Mouse (Mus musculus): ENCODE measurements around the gene Rab5c. TPM values are rescaled to one million over a fixed set of nuclear protein-coding genes. Genes with fewer than 3 reads are reported as not detected.

The Rab5c gene
- polyA plus RNA-seq, 2 experiments = 73.2 to 188 TPM

GRCm38 (mm10) chr11:100737105-100737733, 796 bp downstream of the Rab5c start:
- DNase-seq (ENCODE audit: low spot score) = no peak
- Histone ChIP-seq H3K36me3 (ENCODE audit: control insufficient read depth, insufficient read depth, low read length) (peaks cover 8% of the 10 kb centered on the region), H3K27ac (replicated peaks; ENCODE audit: low read depth, low read length) (no peak overlapping the region; the same call in 1 of the 2 replicates), H3K27me3 (ENCODE audit: control insufficient read depth, insufficient read depth, low read length) (no peaks in the 10 kb centered on the region), H3K4me2 (replicated peaks; ENCODE audit: low read depth, low read length, severe bottlenecking) (peak overlapping the region; percentile 82), H3K9ac (ENCODE audit: low read depth, low read length, severe bottlenecking) (peak overlapping the region; percentile 93), H3K9me3 (ENCODE audit: control insufficient read depth, low read length) (no peaks in the 10 kb centered on the region), H3K4me3 (replicated peaks; ENCODE audit: low read length) (peak overlapping the region; percentile 95), H3K4me1 (ENCODE audit: control insufficient read depth, insufficient read depth, low read length) (peaks cover 7% of the 10 kb centered on the region; the same call in 1 of the 2 replicates)
- 4% methylated on average over 13 of the region's 13 CpGs for WGBS
- ATAC-seq (ENCODE audit: low FRiP score, low read depth) = no peak
- no peak for TF ChIP-seq POLR2A (IDR thresholded peaks at IDR 0.05; ENCODE audit: borderline replicate concordance, extremely low read depth, insufficient read depth, insufficient read length)

- H3K27me3 ChIP-seq (ENCODE audit: control insufficient read depth, insufficient read depth, low read length) = no peaks in the 10 kb centered on the region
Measured at GRCm38 (mm10) chr11:100736746-100737080, 1.3 kb downstream of the Rab5c start.

GRCm38 (mm10) chr11:100735954-100736745, 1.9 kb downstream of the Rab5c start:
- no peaks in the 10 kb centered on the region for H3K9me3 ChIP-seq (ENCODE audit: control insufficient read depth, low read length)
- H3K4me1 ChIP-seq (ENCODE audit: control insufficient read depth, insufficient read depth, low read length) = peaks cover 7% of the 10 kb centered on the region; the same call in 1 of the 2 replicates
- 78% methylated on average over 14 of the region's 14 CpGs for WGBS
- no peaks in the 10 kb centered on the region for H3K27me3 ChIP-seq (ENCODE audit: control insufficient read depth, insufficient read depth, low read length)
- ATAC-seq (ENCODE audit: low FRiP score, low read depth) = no peak
- peak overlapping the region; percentile 16; the same call in 1 of the 2 replicates for H3K9ac ChIP-seq (ENCODE audit: low read depth, low read length, severe bottlenecking)
- DNase-seq (ENCODE audit: low spot score) = no peak
- H3K4me3 ChIP-seq (replicated peaks; ENCODE audit: low read length) = no peak overlapping the region
- TF ChIP-seq POLR2A (IDR thresholded peaks at IDR 0.05; ENCODE audit: borderline replicate concordance, extremely low read depth, insufficient read depth, insufficient read length) = no peak
- H3K36me3 ChIP-seq (ENCODE audit: control insufficient read depth, insufficient read depth, low read length) = peaks cover 8% of the 10 kb centered on the region
- H3K4me2 ChIP-seq (replicated peaks; ENCODE audit: low read depth, low read length, severe bottlenecking) = peak overlapping the region; percentile 82; the same call in 1 of the 2 replicates
- H3K27ac ChIP-seq (replicated peaks; ENCODE audit: low read depth, low read length) = no peak overlapping the region

More at GRCm38 (mm10) chr11:100736746-100737080, 1.3 kb downstream of the Rab5c start:
- DNase-seq (ENCODE audit: low spot score) (no peak), ATAC-seq (ENCODE audit: low FRiP score, low read depth) (no peak)
- Histone ChIP-seq H3K27ac (replicated peaks; ENCODE audit: low read depth, low read length) (no peak overlapping the region), H3K36me3 (ENCODE audit: control insufficient read depth, insufficient read depth, low read length) (peaks cover 8% of the 10 kb centered on the region), H3K4me1 (ENCODE audit: control insufficient read depth, insufficient read depth, low read length) (peaks cover 7% of the 10 kb centered on the region; the same call in 1 of the 2 replicates), H3K4me2 (replicated peaks; ENCODE audit: low read depth, low read length, severe bottlenecking) (peak overlapping the region; percentile 82), H3K4me3 (replicated peaks; ENCODE audit: low read length) (peak overlapping the region; percentile 95), H3K9ac (ENCODE audit: low read depth, low read length, severe bottlenecking) (peak overlapping the region; percentile 93), H3K9me3 (ENCODE audit: control insufficient read depth, low read length) (no peaks in the 10 kb centered on the region)
- WGBS = 84% methylated on average over 4 of the region's 4 CpGs
- TF ChIP-seq POLR2A (IDR thresholded peaks at IDR 0.05; ENCODE audit: borderline replicate concordance, extremely low read depth, insufficient read depth, insufficient read length) = no peak

- 90% methylated on average over 9 of the region's 9 CpGs for WGBS
- DNase-seq (ENCODE audit: low spot score) = no peak
- Histone ChIP-seq H3K36me3 (ENCODE audit: control insufficient read depth, insufficient read depth, low read length) (peaks cover 8% of the 10 kb centered on the region), H3K4me1 (ENCODE audit: control insufficient read depth, insufficient read depth, low read length) (peaks cover 7% of the 10 kb centered on the region; the same call in 1 of the 2 replicates), H3K4me3 (replicated peaks; ENCODE audit: low read length) (no peak overlapping the region), H3K4me2 (replicated peaks; ENCODE audit: low read depth, low read length, severe bottlenecking) (no peak overlapping the region), H3K9me3 (ENCODE audit: control insufficient read depth, low read length) (no peaks in the 10 kb centered on the region), H3K9ac (ENCODE audit: low read depth, low read length, severe bottlenecking) (no peak overlapping the region), H3K27ac (replicated peaks; ENCODE audit: low read depth, low read length) (no peak overlapping the region), H3K27me3 (ENCODE audit: control insufficient read depth, insufficient read depth, low read length) (no peaks in the 10 kb centered on the region)
- TF ChIP-seq POLR2A (IDR thresholded peaks at IDR 0.05; ENCODE audit: borderline replicate concordance, extremely low read depth, insufficient read depth, insufficient read length) = no peak
- no peak for ATAC-seq (ENCODE audit: low FRiP score, low read depth)
Measured at GRCm38 (mm10) chr11:100735134-100735865, 2.7 kb downstream of the Rab5c start.
